Mouse (Mus musculus) neural tube, embryonic 15.5 days (tissue): ENCODE results near the gene Gm45618. TPM values are rescaled to one million over a fixed set of nuclear protein-coding genes. Genes with fewer than 3 reads are reported as not detected.

Experiments
- ATAC-seq: fragments of 200-750 bp; cut with Nextera tagmentation; 2 replicates; pipeline ENCODE4 v1.8.0; 2017; ENCODE audit warnings: mild to moderate bottlenecking, moderate TSS enrichment, moderate library complexity; ENCODE audit not compliant: low FRiP score
- H3K27ac ChIP-seq: fragments of 300-500 bp; sonication (generic); replicated peaks from 2 replicates; pipeline ENCODE4 v1.5.1; 2015; ENCODE audit warnings: mild to moderate bottlenecking, inconsistent platforms
- H3K27me3 ChIP-seq: fragments of 300-500 bp; sonication (generic); replicated peaks from 2 replicates; pipeline ENCODE4 v1.6.1; 2015; ENCODE audit warnings: inconsistent platforms
- H3K36me3 ChIP-seq: fragments of 300-500 bp; sonication (generic); 2 replicates; pipeline ENCODE4 v1.6.1; 2015; ENCODE audit warnings: inconsistent platforms
- H3K4me1 ChIP-seq: fragments of 300-500 bp; sonication (generic); 2 replicates; pipeline ENCODE4 v1.6.1; 2015; ENCODE audit warnings: inconsistent platforms
- H3K4me2 ChIP-seq: fragments of 300-500 bp; sonication (generic); 2 replicates; pipeline ENCODE4 v1.6.1; 2015; ENCODE audit warnings: inconsistent platforms, mild to moderate bottlenecking, moderate library complexity
- H3K4me3 ChIP-seq: fragments of 300-500 bp; sonication (generic); replicated peaks from 2 replicates; pipeline ENCODE4 v1.5.1; 2015; ENCODE audit warnings: mild to moderate bottlenecking, inconsistent platforms
- H3K9ac ChIP-seq: fragments of 300-500 bp; sonication (generic); replicated peaks from 2 replicates; pipeline ENCODE4 v1.6.1; 2015; ENCODE audit warnings: mild to moderate bottlenecking, inconsistent platforms
- H3K9me3 ChIP-seq: fragments of 300-500 bp; sonication (generic); replicated peaks from 2 replicates; pipeline ENCODE4 v1.6.1; 2016; ENCODE audit warnings: inconsistent platforms
- WGBS: fragments of 180-500 bp; shearing (Covaris S2); methylation state at CpG from one replicate; pipeline ENCODE4 v1.1.7; 2015; ENCODE audit warnings: mixed read lengths; 5-methylcytosine and 5-hydroxymethylcytosine counted together
- polyA plus RNA-seq: library from polyadenylated mRNA; unstranded; fragments of >200 nt; fragmentation: Nextera tagmentation; extraction: Ambion mirVana; gene quantifications from 2 replicates; pipeline ENCODE4 v1.2.1, GENCODE M21; 2015

Gm45618 gene
- polyA plus RNA-seq, 1 experiment from 2014 or later = 0.50 TPM

DNA sequence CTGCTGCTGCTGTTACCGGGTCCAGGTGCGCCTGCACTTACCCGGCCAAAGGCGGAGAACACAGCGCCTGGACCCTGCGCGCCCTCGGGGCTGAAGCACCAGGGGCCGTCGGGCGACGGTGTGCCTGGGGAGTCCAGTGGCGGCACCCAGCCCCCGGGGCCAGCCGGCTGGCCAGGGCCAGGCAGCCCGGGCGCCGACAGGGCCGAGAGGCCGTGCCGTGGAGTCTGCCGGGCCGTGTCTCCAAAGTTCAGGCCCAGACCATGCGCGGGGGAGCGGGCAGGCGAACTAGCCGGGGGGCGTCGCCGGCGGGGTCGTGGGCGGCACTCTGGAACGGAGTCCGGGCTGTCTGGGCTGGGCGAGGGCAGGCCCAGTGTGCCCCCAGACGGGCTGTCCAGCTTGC is 38.4 kb downstream of the Gm45618 start:
- Histone ChIP-seq H3K4me3 (no peak overlapping the region), H3K4me2 (peak overlapping the region; percentile 26; the same call in 1 of the 2 replicates), H3K4me1 (peaks cover 30% of the 10 kb centered on the region), H3K9me3 (no peaks in the 10 kb centered on the region), H3K27me3 (0 out of 2 replicates have a peak, but pooled peaks cover 6% of the 10 kb centered on the region), H3K27ac (no peak overlapping the region), H3K9ac (no peak overlapping the region), H3K36me3 (peaks cover 77% of the 10 kb centered on the region)
- ATAC-seq = no peak
- 12% methylated on average over 38 of the region's 38 CpGs for WGBS

- Histone ChIP-seq H3K9ac (no peak overlapping the region), H3K36me3 (peaks cover 73% of the 10 kb centered on the region), H3K4me3 (no peak overlapping the region), H3K27me3 (0 out of 2 replicates have a peak, but pooled peaks cover 6% of the 10 kb centered on the region), H3K4me2 (no peak overlapping the region), H3K9me3 (no peaks in the 10 kb centered on the region), H3K27ac (no peak overlapping the region), H3K4me1 (peaks cover 30% of the 10 kb centered on the region)
- 36% methylated on average over 16 of the region's 17 CpGs for WGBS
- no peak for ATAC-seq
Measured at GRCm38 (mm10) chr7:142081736-142082135, 38.8 kb downstream of the Gm45618 start.

- Histone ChIP-seq H3K4me3 (no peak overlapping the region), H3K4me1 (peaks cover 30% of the 10 kb centered on the region), H3K36me3 (peaks cover 64% of the 10 kb centered on the region), H3K9me3 (no peaks in the 10 kb centered on the region), H3K27ac (no peak overlapping the region), H3K27me3 (0 out of 2 replicates have a peak, but pooled peaks cover 6% of the 10 kb centered on the region), H3K9ac (no peak overlapping the region), H3K4me2 (no peak overlapping the region)
- no peak for ATAC-seq
- 54% methylated on average over 2 of the region's 2 CpGs for WGBS
Measured at GRCm38 (mm10) chr7:142080876-142081275, 39.7 kb downstream of the Gm45618 start.

DNA sequence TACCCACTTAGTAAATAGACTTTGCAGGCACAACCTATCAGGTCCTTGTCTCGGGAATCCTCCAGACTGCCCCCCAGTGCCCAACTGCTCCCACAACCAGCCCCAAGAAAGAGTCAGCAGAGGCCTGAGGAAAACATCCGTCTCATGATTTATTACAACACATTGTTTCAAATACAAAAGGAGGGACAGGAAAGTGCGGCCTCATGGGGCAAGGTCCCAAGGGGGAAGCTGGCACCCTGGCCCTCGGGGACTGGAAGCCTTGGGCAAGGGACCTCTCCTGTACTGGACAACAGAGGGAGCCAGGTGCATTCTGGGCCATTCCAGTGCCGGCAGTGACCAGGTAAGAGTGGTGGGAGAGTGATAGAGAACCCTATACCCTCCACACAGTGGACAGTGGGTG is 41.2 kb downstream of the Gm45618 start:
- H3K36me3 ChIP-seq = peaks cover 49% of the 10 kb centered on the region
- H3K9ac ChIP-seq = no peak overlapping the region

GRCm38 (mm10) chr7:142077138-142077537 is 43.4 kb downstream of the Gm45618 start:
- 52% methylated on average over 3 of the region's 3 CpGs for WGBS
- Histone ChIP-seq H3K27ac (0 out of 2 replicates have a peak overlapping the region, but pooled peaks have one; percentile 33), H3K27me3 (peaks cover 2% of the 10 kb centered on the region; the same call in 1 of the 2 replicates), H3K36me3 (peaks cover 27% of the 10 kb centered on the region), H3K9me3 (no peaks in the 10 kb centered on the region), H3K4me2 (no peak overlapping the region), H3K9ac (no peak overlapping the region), H3K4me3 (no peak overlapping the region), H3K4me1 (peaks cover 5% of the 10 kb centered on the region)
- ATAC-seq = no peak

More for the DNA sequence above, 41.2 kb downstream of the Gm45618 start:
- Histone ChIP-seq H3K9me3 (no peaks in the 10 kb centered on the region), H3K4me1 (peaks cover 20% of the 10 kb centered on the region), H3K27me3 (0 out of 2 replicates have a peak, but pooled peaks cover 6% of the 10 kb centered on the region), H3K4me3 (no peak overlapping the region), H3K4me2 (no peak overlapping the region), H3K27ac (no peak overlapping the region)
- no peak for ATAC-seq
- WGBS = 31% methylated on average over 5 of the region's 5 CpGs

DNA sequence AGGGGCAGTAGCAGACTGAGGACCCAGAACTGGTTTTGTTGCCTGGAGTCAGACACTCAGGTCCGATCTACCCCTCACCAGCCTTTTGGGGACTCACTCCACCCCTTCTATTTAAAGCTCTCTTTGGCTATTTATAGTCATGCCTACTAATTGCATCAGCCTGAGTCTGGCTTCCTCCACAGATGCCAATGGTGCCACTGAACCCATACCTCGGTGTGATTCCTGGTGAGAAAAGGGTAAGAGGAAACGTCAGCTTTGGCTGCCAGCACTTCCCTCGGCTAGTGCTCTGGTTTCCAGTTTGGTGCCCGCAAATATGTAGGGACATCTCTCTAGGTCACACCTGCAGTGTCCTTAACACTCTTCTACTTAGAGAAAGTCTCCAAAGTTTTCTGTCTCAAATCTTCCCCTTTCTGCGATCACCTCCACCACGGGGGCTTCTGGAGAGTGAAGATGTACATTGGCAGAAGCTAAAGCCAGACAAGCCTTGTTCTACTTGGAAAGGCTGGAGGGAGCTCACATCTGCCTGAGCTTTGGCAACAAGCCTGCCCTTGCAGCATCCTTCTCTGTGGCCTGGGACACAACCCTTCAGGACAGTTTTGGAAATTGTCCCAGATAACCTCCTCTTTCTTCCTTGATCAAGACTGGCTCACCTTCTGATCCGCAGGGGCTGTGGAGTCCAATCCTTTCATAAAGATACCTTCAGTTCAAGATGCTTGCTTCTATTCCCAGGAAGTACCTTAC is 46.2 kb downstream of the Gm45618 start:
- 74% methylated on average over 8 of the region's 8 CpGs for WGBS
- ATAC-seq = no peak

GRCm38 (mm10) chr7:142071717-142072116 is 48.8 kb downstream of the Gm45618 start:
- H3K9ac ChIP-seq = no peak overlapping the region
- no peak for ATAC-seq
- H3K27ac ChIP-seq = no peak overlapping the region
- no peaks in the 10 kb centered on the region for H3K9me3 ChIP-seq
- H3K4me1 ChIP-seq = peaks cover 10% of the 10 kb centered on the region
- no peaks in the 10 kb centered on the region for H3K36me3 ChIP-seq
- H3K27me3 ChIP-seq = peaks cover 3% of the 10 kb centered on the region; the same call in 1 of the 2 replicates
- H3K4me3 ChIP-seq = no peak overlapping the region
- H3K4me2 ChIP-seq = no peak overlapping the region

More for the DNA sequence above, 46.2 kb downstream of the Gm45618 start:
- Histone ChIP-seq H3K9ac (no peak overlapping the region), H3K4me1 (peaks cover 10% of the 10 kb centered on the region), H3K27ac (no peak overlapping the region), H3K4me3 (no peak overlapping the region), H3K9me3 (no peaks in the 10 kb centered on the region), H3K36me3 (peaks cover 4% of the 10 kb centered on the region; the same call in 1 of the 2 replicates), H3K4me2 (no peak overlapping the region), H3K27me3 (no peaks in the 10 kb centered on the region; the same call in 1 of the 2 replicates)

DNA sequence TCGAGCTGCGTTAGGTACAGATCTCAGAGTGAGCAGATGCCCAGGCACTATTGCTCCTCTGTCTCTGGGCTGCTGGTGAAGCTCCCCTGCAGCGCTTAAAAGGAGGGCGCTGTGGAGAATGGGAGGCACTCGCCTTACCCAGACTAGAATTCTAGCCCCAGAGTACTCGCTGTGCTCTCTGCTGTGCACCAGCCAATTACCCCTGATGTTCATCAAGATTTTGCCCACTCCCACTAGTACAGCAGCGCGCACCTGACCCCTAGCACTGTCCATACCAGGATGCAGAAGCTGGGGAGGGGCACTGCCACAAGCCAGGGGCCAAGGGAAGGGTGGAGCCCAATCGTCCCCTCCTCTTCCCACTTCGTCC is 49.3 kb downstream of the Gm45618 start:
- peaks cover 3% of the 10 kb centered on the region; the same call in 1 of the 2 replicates for H3K27me3 ChIP-seq
- ATAC-seq = peak; percentile 85
- peak overlapping the region; percentile 24; the same call in 1 of the 2 replicates for H3K9ac ChIP-seq
- no peaks in the 10 kb centered on the region for H3K9me3 ChIP-seq
- H3K4me3 ChIP-seq = peak overlapping the region; percentile 30
- H3K36me3 ChIP-seq = no peaks in the 10 kb centered on the region
- H3K27ac ChIP-seq = no peak overlapping the region
- peaks cover 10% of the 10 kb centered on the region for H3K4me1 ChIP-seq
- peak overlapping the region; percentile 58 for H3K4me2 ChIP-seq
- 1% methylated on average over 8 of the region's 10 CpGs for WGBS

GRCm38 (mm10) chr7:142070458-142071211 is 49.9 kb downstream of the Gm45618 start:
- peaks cover 3% of the 10 kb centered on the region for H3K27me3 ChIP-seq
- ATAC-seq = peak; percentile 93
- peak overlapping the region; percentile 24; the same call in 1 of the 2 replicates for H3K9ac ChIP-seq
- 15% methylated on average over 13 of the region's 13 CpGs for WGBS
- peaks cover 10% of the 10 kb centered on the region for H3K4me1 ChIP-seq
- H3K9me3 ChIP-seq = no peaks in the 10 kb centered on the region
- no peaks in the 10 kb centered on the region for H3K36me3 ChIP-seq
- peak overlapping the region; percentile 30 for H3K4me3 ChIP-seq
- H3K27ac ChIP-seq = no peak overlapping the region
- H3K4me2 ChIP-seq = peak overlapping the region; percentile 58
